Comparison of ENCODE assay signal across 10 mouse cellular contexts in genomic region chr12:68599681-68600596, GRCm38 (mm10).
DNase-seq lines count a peak whose midpoint lies in the region; ATAC-seq lines count a peak whose summit lies in the region.
"Had no signal": no experiment of that assay in that cellular context is flagged by ENCODE, and none has a peak within 500 bp of the region (broad histone marks: within the 10 kb centered on the region; RNA-seq: fewer than 3 reads in every experiment).

No protein-coding gene starts in this region.

- H3K9ac ChIP-seq in hindbrain, embryonic 13.5 days, result no peak overlapping the region
- H3K9ac ChIP-seq in midbrain, embryonic 14.5 days (replicated peaks; ENCODE audit: low read length), result no peak overlapping the region
- H3K9ac ChIP-seq: embryonic facial prominence, embryonic 13.5 days; limb, embryonic 12.5 days had no signal

- WGBS in hindbrain, embryonic 13.5 days, result 65% methylated on average over 7 of the region's 7 CpGs
- WGBS in midbrain, embryonic 14.5 days, result 52% methylated on average over 7 of the region's 7 CpGs

- no peaks in the 10 kb centered on the region for H3K9me3 ChIP-seq in hindbrain, embryonic 13.5 days
- H3K9me3 ChIP-seq in midbrain, embryonic 14.5 days (ENCODE audit: control insufficient read depth, low read length), result no peaks in the 10 kb centered on the region
- H3K9me3 ChIP-seq: embryonic facial prominence, embryonic 13.5 days; limb, embryonic 12.5 days had no signal

- H3K4me1 ChIP-seq in hindbrain, embryonic 13.5 days (replicated peaks), result peaks cover 11% of the 10 kb centered on the region
- peaks cover 12% of the 10 kb centered on the region for H3K4me1 ChIP-seq in midbrain, embryonic 14.5 days (ENCODE audit: control insufficient read depth, insufficient read depth, low read length)
- H3K4me1 ChIP-seq: embryonic facial prominence, embryonic 13.5 days; limb, embryonic 12.5 days had no signal

- 0 out of 2 replicates have a peak overlapping the region, but pooled peaks have one; percentile 5 for H3K27ac ChIP-seq in hindbrain, embryonic 13.5 days
- peak overlapping the region; percentile 75 for H3K27ac ChIP-seq in midbrain, embryonic 14.5 days (replicated peaks; ENCODE audit: low read depth, low read length)
- H3K27ac ChIP-seq: embryonic facial prominence, embryonic 13.5 days; limb, embryonic 12.5 days had no signal

- H3K4me3 ChIP-seq in hindbrain, embryonic 13.5 days, result no peak overlapping the region
- H3K4me3 ChIP-seq in midbrain, embryonic 14.5 days (replicated peaks; ENCODE audit: low read depth, low read length), result no peak overlapping the region
- H3K4me3 ChIP-seq: embryonic facial prominence, embryonic 13.5 days; limb, embryonic 12.5 days had no signal

- no peaks in the 10 kb centered on the region for H3K27me3 ChIP-seq in hindbrain, embryonic 13.5 days
- no peaks in the 10 kb centered on the region for H3K27me3 ChIP-seq in midbrain, embryonic 14.5 days (ENCODE audit: control insufficient read depth, insufficient read depth, low read length)
- H3K27me3 ChIP-seq: embryonic facial prominence, embryonic 13.5 days; limb, embryonic 12.5 days had no signal

- H3K36me3 ChIP-seq in hindbrain, embryonic 13.5 days, result no peaks in the 10 kb centered on the region
- H3K36me3 ChIP-seq in midbrain, embryonic 14.5 days (ENCODE audit: control insufficient read depth, insufficient read depth, low read length), result no peaks in the 10 kb centered on the region
- H3K36me3 ChIP-seq: embryonic facial prominence, embryonic 13.5 days; limb, embryonic 12.5 days had no signal

- intact Hi-C loops in left cerebral cortex, postnatal 25 days (cut with DNase I), result no loop called here

- peak; percentile 12 to 54 for DNase-seq in left cerebral cortex, postnatal 25 days (ENCODE audit: low spot score in 2 of 2)
- DNase-seq in left cerebral cortex, adult 8-10 months (ENCODE audit: low spot score in 2 of 2), result no peak
- peak; percentile 41 for DNase-seq in cerebellum, adult 9-11 months
- DNase-seq in midbrain, embryonic 14.5 days, result peak; percentile 76
- no peak for DNase-seq in kidney, adult 18-20 months
- DNase-seq in liver, result no peak

- no peak overlapping the region for H3K4me2 ChIP-seq in hindbrain, embryonic 13.5 days
- H3K4me2 ChIP-seq in midbrain, embryonic 14.5 days (ENCODE audit: low read length), result no peak overlapping the region
- H3K4me2 ChIP-seq: embryonic facial prominence, embryonic 13.5 days; limb, embryonic 12.5 days had no signal

- ATAC-seq in hindbrain, embryonic 13.5 days (ENCODE audit: low FRiP score), result peak; percentile 59
- peak; percentile 66; the same call in 1 of the 2 replicates for ATAC-seq in midbrain, embryonic 14.5 days (ENCODE audit: low FRiP score, low TSS enrichment)
- ATAC-seq in activated CD4-positive, CD25-positive, alpha-beta regulatory T cell, adult 4 months, result no peak

Comparison
In these comparisons a context has a peak if more than half of its experiments do, and no peak if none do; other contexts are left out.
1. DNase-seq: peak in left cerebral cortex, postnatal 25 days (2 of 2), cerebellum, adult 9-11 months (single experiment) and midbrain, embryonic 14.5 days (single experiment); none in left cerebral cortex, adult 8-10 months (0 of 2), kidney, adult 18-20 months (single experiment) and liver (single experiment).